Mouse (Mus musculus) neural tube, embryonic 12.5 days (tissue): ENCODE data around the gene 4930402H24Rik. TPM values are rescaled to one million over a fixed set of nuclear protein-coding genes. Genes with fewer than 3 reads are reported as not detected.

Experiments
- ATAC-seq: fragments of 200-750 bp; cut with Nextera tagmentation; 2 replicates; pipeline ENCODE4 v1.8.0; 2017; ENCODE audit warnings: low read depth, mild to moderate bottlenecking, moderate TSS enrichment, moderate library complexity; ENCODE audit not compliant: low FRiP score
- H3K27ac ChIP-seq: fragments of 300-500 bp; sonication (generic); 2 replicates; pipeline ENCODE4 v1.5.1; 2016
- H3K27me3 ChIP-seq: fragments of 300-500 bp; sonication (generic); replicated peaks from 2 replicates; pipeline ENCODE4 v1.6.1; 2016; ENCODE audit warnings: mild to moderate bottlenecking
- H3K36me3 ChIP-seq: fragments of 300-500 bp; sonication (generic); 2 replicates; pipeline ENCODE4 v1.6.1; 2016; ENCODE audit warnings: mild to moderate bottlenecking
- H3K4me1 ChIP-seq: fragments of 300-500 bp; sonication (generic); 2 replicates; pipeline ENCODE4 v1.6.1; 2016
- H3K4me2 ChIP-seq: fragments of 300-500 bp; sonication (generic); replicated peaks from 2 replicates; pipeline ENCODE4 v1.6.1; 2016; ENCODE audit warnings: mild to moderate bottlenecking
- H3K4me3 ChIP-seq: fragments of 300-500 bp; sonication (generic); 2 replicates; pipeline ENCODE4 v1.5.1; 2016
- H3K9ac ChIP-seq: fragments of 300-500 bp; sonication (generic); 2 replicates; pipeline ENCODE4 v1.6.1; 2016; ENCODE audit warnings: mild to moderate bottlenecking
- H3K9me3 ChIP-seq: fragments of 300-500 bp; sonication (generic); 2 replicates; pipeline ENCODE4 v1.6.1; 2016; ENCODE audit warnings: mild to moderate bottlenecking
- WGBS: fragments of 180-500 bp; shearing (Covaris S2); methylation state at CpG from one replicate; pipeline ENCODE4 v1.1.7; 2016; 5-methylcytosine and 5-hydroxymethylcytosine counted together
- polyA plus RNA-seq: library from polyadenylated mRNA; unstranded; fragments of >200 nt; fragmentation: Nextera tagmentation; extraction: Ambion mirVana; gene quantifications from 2 replicates; pipeline ENCODE4 v1.2.1, GENCODE M21; 2016

The 4930402H24Rik gene
- polyA plus RNA-seq, 1 experiment from 2014 or later = 86.6 TPM

DNA sequence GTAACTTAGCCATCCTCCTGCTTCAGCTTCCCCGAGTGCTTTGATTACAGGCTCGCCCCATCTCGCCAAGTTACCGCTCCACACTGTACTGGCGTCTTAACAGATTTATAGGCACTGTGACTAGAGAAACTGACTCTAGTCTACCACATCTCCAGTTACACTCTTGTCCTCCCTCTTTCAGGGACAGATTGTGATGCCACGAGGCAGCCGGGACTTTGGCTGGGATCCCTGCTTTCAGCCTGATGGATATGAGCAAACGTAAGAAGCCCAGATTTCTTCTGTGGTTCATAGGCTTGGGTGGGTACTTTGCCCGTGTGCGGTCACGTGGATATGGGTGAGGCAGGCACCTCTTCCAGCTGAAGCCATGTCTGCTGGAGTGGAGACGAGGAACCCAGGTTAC, 227.1 kb downstream of the 4930402H24Rik start:
- no peak overlapping the region for H3K27ac ChIP-seq
- no peak overlapping the region for H3K4me3 ChIP-seq
- H3K9ac ChIP-seq = no peak overlapping the region
- no peaks in the 10 kb centered on the region for H3K4me1 ChIP-seq
- H3K36me3 ChIP-seq = peaks cover 96% of the 10 kb centered on the region
- 95% methylated on average over 12 of the region's 12 CpGs for WGBS
- ATAC-seq = no peak
- H3K9me3 ChIP-seq = no peaks in the 10 kb centered on the region
- no peak overlapping the region for H3K4me2 ChIP-seq
- no peaks in the 10 kb centered on the region for H3K27me3 ChIP-seq

- H3K36me3 ChIP-seq = peaks cover 97% of the 10 kb centered on the region
Observed at GRCm38 (mm10) chr2:130677211-130677610, 229.0 kb downstream of the 4930402H24Rik start.

DNA sequence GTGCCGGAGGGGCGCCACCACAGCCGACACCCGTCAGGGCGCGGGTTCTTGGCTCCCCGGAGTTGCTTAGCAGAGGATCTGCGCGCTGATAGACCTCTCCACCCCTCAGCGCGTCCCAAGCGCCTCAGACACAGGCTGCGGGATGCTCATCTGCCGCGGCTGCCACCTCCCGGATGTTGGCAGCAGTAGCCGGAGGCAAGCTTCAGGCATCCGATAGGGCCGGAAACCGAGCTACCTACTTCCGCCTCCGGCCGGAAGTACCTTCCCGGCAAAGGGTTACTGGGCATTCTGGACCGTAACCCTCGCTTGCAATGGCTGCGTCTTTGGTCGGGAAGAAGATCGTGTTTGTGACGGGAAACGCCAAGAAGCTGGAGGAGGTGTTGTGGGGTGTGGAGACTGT, 238.6 kb downstream of the 4930402H24Rik start, which contains the start of gene Itpa:
TSS of gene Itpa (plus strand) at position 52 of the 400 bp plus-strand sequence.
- ATAC-seq = peak; percentile 54
- peaks cover 28% of the 10 kb centered on the region for H3K4me1 ChIP-seq
- peak within 1 kb of the TSS; percentile 73 for H3K9ac ChIP-seq
- H3K9me3 ChIP-seq = no peaks in the 10 kb centered on the region
- peaks cover 18% of the 10 kb centered on the region for H3K36me3 ChIP-seq
- peak within 1 kb of the TSS; percentile 88 for H3K4me2 ChIP-seq
- peak within 1 kb of the TSS; percentile 68; the same call in 1 of the 2 replicates for H3K27ac ChIP-seq
- no peaks in the 10 kb centered on the region for H3K27me3 ChIP-seq
- under 1% methylated on average over 31 of the region's 31 CpGs for WGBS
- peak within 1 kb of the TSS; percentile 63 for H3K4me3 ChIP-seq

More at GRCm38 (mm10) chr2:130677211-130677610, 229.0 kb downstream of the 4930402H24Rik start:
- Histone ChIP-seq H3K27me3 (no peaks in the 10 kb centered on the region), H3K9me3 (no peaks in the 10 kb centered on the region), H3K27ac (no peak overlapping the region), H3K4me1 (no peaks in the 10 kb centered on the region), H3K9ac (no peak overlapping the region), H3K4me2 (no peak overlapping the region), H3K4me3 (no peak overlapping the region)
- WGBS = 92% methylated on average over 10 of the region's 10 CpGs
- no peak for ATAC-seq

DNA sequence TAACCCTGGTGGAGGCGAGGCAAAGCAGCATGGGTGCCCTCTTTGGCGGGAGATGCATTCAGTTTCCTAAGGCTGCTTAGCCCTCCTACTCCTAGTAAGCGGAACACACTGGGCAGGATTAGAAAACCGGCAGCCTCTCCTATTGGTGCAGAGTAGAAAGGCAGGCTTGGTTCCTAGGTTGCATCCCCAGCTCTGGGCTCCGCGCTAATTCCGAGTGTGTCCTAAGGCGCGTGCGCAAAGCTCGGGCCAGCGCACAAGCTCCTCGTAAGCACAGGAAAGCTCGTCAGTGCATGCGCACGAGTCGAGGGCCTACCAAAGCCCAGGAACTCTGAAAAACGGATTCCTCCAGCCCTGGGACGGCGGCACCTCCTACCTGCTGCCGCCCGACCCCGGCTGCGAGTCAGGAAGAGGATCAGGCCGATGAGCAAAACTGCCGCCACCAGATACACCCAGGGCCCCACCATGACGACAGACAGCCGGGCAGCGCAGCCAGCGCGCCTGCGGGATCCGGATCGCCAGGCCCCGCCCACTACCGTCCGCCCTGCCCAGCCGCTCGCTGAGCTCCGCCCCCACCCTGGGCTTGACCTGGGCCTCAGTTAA, 242.0 kb downstream of the 4930402H24Rik start, which contains the start of gene Ddrgk1:
TSS of gene Ddrgk1 (minus strand) at position 558 of the 600 bp plus-strand sequence.
- Histone ChIP-seq H3K27me3 (no peaks in the 10 kb centered on the region), H3K9me3 (no peaks in the 10 kb centered on the region), H3K4me2 (peak within 1 kb of the TSS; percentile 76), H3K27ac (peak within 1 kb of the TSS; percentile 97), H3K36me3 (peaks cover 26% of the 10 kb centered on the region), H3K4me1 (peaks cover 23% of the 10 kb centered on the region), H3K4me3 (peak within 1 kb of the TSS; percentile 59), H3K9ac (peak within 1 kb of the TSS; percentile 74)
- whole genome bisulfite sequencing = under 1% methylated on average over 40 of the region's 40 CpGs
- ATAC-seq = peak; percentile 95

GRCm38 (mm10) chr2:130663342-130663741, 242.9 kb downstream of the 4930402H24Rik start:
- Histone ChIP-seq H3K4me2 (peak overlapping the region; percentile 76), H3K27me3 (no peaks in the 10 kb centered on the region), H3K36me3 (peaks cover 35% of the 10 kb centered on the region), H3K4me3 (no peak overlapping the region), H3K9ac (peak overlapping the region; percentile 74), H3K27ac (no peak overlapping the region), H3K9me3 (no peaks in the 10 kb centered on the region), H3K4me1 (peaks cover 17% of the 10 kb centered on the region)
- WGBS = 89% methylated on average over 11 of the region's 11 CpGs
- ATAC-seq = no peak

GRCm38 (mm10) chr2:130658530-130658929, 247.7 kb downstream of the 4930402H24Rik start:
- Histone ChIP-seq H3K4me3 (no peak overlapping the region), H3K9ac (no peak overlapping the region), H3K36me3 (peaks cover 77% of the 10 kb centered on the region), H3K27me3 (no peaks in the 10 kb centered on the region), H3K27ac (no peak overlapping the region), H3K4me1 (peaks cover 9% of the 10 kb centered on the region), H3K9me3 (no peaks in the 10 kb centered on the region), H3K4me2 (no peak overlapping the region)
- WGBS = 98% methylated on average over 10 of the region's 10 CpGs
- ATAC-seq = no peak

- Histone ChIP-seq H3K4me2 (no peak overlapping the region), H3K27ac (no peak overlapping the region), H3K9ac (no peak overlapping the region), H3K4me3 (no peak overlapping the region), H3K36me3 (peaks cover 82% of the 10 kb centered on the region), H3K9me3 (no peaks in the 10 kb centered on the region), H3K27me3 (no peaks in the 10 kb centered on the region), H3K4me1 (no peaks in the 10 kb centered on the region)
- 92% methylated on average over 6 of the region's 6 CpGs for WGBS
- no peak for ATAC-seq
Observed at GRCm38 (mm10) chr2:130657541-130657940, 248.7 kb downstream of the 4930402H24Rik start.

DNA sequence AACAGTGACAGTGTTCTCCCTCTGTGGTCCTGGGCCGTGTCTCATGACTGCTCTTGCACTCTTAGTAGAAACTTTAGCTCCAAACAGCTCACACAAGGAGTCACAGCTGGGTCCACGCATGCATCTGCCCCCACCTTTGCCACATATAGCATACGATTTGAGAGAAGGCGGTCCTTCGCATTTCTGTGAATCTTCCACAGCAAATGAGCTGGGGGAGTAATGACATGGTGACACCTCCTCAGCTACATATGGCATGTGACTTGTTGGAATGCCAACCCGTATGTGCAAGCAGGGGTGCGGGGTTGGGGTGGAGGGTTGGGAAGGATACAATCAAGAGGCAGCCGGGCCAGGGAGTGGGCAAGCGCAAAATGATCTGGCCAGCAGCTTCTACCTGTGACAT, 249.7 kb downstream of the 4930402H24Rik start:
- Histone ChIP-seq H3K9me3 (no peaks in the 10 kb centered on the region), H3K4me2 (no peak overlapping the region), H3K36me3 (peaks cover 74% of the 10 kb centered on the region), H3K9ac (no peak overlapping the region), H3K4me1 (no peaks in the 10 kb centered on the region), H3K27me3 (no peaks in the 10 kb centered on the region), H3K4me3 (no peak overlapping the region), H3K27ac (no peak overlapping the region)
- no peak for ATAC-seq
- 95% methylated on average over 9 of the region's 9 CpGs for WGBS

Other genes with a start within 250 kb of the 4930402H24Rik start
- 57.4 and 58.4 TPM in 2 replicates for gene Ddrgk1, start 241.7 kb downstream of the 4930402H24Rik start, polyA plus RNA-seq
- 138 and 142 TPM in 2 replicates for gene Itpa, start 238.8 kb downstream of the 4930402H24Rik start, polyA plus RNA-seq
- gene Slc4a11, start 208.9 kb downstream of the 4930402H24Rik start, polyA plus RNA-seq = 0.11 and 0.20 TPM in 2 replicates
- 13.5 and 13.6 TPM in 2 replicates for gene Atrn, start 89 bp upstream of the 4930402H24Rik start, polyA plus RNA-seq
- 9.6 and 11.9 TPM in 2 replicates for gene Gfra4, start 136.7 kb upstream of the 4930402H24Rik start, polyA plus RNA-seq
- gene Adam33, start 157.4 kb upstream of the 4930402H24Rik start, polyA plus RNA-seq = 0.98 and 1.2 TPM in 2 replicates
- 0.11 and 0.13 TPM in 2 replicates for gene Siglec1, start 180.4 kb upstream of the 4930402H24Rik start, polyA plus RNA-seq
- gene Hspa12b, start 220.9 kb upstream of the 4930402H24Rik start, polyA plus RNA-seq = 6.1 and 6.9 TPM in 2 replicates
- gene Gm11037, start 227.1 kb upstream of the 4930402H24Rik start, polyA plus RNA-seq = not detected in 2 replicates